Mouse (Mus musculus) lung, postnatal 10 days (tissue): ENCODE data around the gene Stoml1.
A peak's percentile ranks its signal among the peaks of the same experiment; 100 is the strongest.

Experiments
- DNase-seq: peaks from one replicate; pipeline ENCODE4 v3.0.0; 2021

The Stoml1 gene

GRCm38 (mm10) chr9:58303599-58304271 lies 50.8 kb downstream of the Stoml1 start:
- peak; percentile 70 for DNase-seq

DNA sequence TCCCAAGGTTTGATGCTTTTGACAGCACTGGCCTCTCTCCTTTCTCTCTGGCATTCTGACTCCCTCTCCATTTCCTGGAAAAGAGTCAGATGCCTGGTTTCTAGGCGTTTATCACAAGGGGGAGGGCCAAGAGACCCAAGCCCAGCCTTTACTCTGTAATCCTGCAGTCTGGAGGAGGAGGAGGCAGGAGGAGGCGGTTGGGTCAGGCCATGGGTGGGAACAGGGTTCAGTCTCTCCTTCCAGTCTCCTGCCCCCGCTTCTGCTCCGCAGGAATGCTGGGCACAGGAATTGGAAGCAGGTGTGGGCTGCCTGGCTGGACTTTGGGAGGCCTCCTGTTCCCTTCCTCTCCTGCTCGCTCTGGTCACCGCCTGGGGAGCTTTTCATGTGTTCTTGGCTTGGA lies 52.7 kb downstream of the Stoml1 start:
- no peak for DNase-seq

GRCm38 (mm10) chr9:58308395-58308794 lies 55.4 kb downstream of the Stoml1 start:
- DNase-seq, result peak; percentile 87

GRCm38 (mm10) chr9:58310043-58310660 lies 57.2 kb downstream of the Stoml1 start:
- DNase-seq, result peak; percentile 72

DNA sequence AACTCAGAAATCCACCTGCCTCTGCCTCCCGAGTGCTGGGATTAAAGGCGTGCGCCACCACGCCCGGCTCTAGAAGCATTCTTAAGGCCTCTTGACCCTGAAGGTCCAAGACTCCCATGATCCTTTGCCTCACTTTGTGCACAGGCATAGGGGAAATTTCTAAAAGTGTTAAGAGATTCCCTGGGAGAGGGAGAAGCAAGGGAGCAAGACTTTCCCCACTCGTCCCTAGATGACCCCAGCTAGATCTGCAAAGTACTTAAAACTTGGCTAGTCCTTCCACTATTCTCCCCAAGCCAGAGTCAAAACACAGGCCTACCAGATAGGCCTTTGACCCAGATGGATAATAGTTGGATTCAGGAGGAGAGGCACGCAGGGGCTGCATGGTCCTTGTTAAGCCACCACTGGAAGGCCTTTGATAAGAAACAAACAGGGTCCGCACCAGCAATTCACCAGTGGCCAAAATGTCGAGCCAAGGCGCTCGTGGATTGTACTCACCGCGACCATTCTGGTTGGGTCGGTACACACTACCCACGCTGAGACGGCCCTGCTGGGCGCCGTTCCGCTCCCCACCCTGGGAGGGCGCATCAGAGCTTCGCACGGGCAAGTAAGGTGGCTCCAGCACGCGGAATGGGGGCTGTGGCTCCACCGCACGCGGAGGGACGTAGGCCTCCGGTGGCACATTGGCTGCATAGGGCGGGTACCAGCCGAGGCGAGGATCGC lies 58.4 kb downstream of the Stoml1 start:
- peak; percentile 64 for DNase-seq
